Mouse (Mus musculus): ENCODE results near the gene Gm44965.
"Not testable (repeated sequence)": the region's sequence is repeated elsewhere in the genome, so short reads cannot be mapped to it uniquely, and the experiment has no call there.

The Gm44965 gene

GRCm38 (mm10) chr6:48622186-48622843 lies 28.6 kb downstream of the Gm44965 start:
- in situ Hi-C loops (cut with MboI, MseI): not testable (repeated sequence)

- in situ Hi-C loops (cut with MboI, MseI): no loop called here
Observed at GRCm38 (mm10) chr6:48623460-48623859, 29.7 kb downstream of the Gm44965 start.

- in situ Hi-C loops (cut with MboI, MseI): loop anchor here (25.0 kb wide), 1 partner anchor 439 kb away; no protein-coding TSS in a partner anchor
Observed at GRCm38 (mm10) chr6:48626464-48626863, 32.7 kb downstream of the Gm44965 start, which contains the start of gene AI854703. AI854703 (plus strand) TSS chr6:48626764.

- in situ Hi-C loops (cut with MboI, MseI): loop anchor here (25.0 kb wide), 1 partner anchor 440 kb away; no protein-coding TSS in a partner anchor
Observed at GRCm38 (mm10) chr6:48626984-48627383, 33.2 kb downstream of the Gm44965 start.

- in situ Hi-C loops (cut with MboI, MseI): loop anchor here (25.0 kb wide), 1 partner anchor 440 kb away; no protein-coding TSS in a partner anchor
Observed at GRCm38 (mm10) chr6:48627511-48627924, 33.8 kb downstream of the Gm44965 start.

- in situ Hi-C loops (cut with MboI, MseI): loop anchor here (25.0 kb wide), 1 partner anchor 441 kb away; no protein-coding TSS in a partner anchor
Observed at GRCm38 (mm10) chr6:48628377-48628776, 34.6 kb downstream of the Gm44965 start.

GRCm38 (mm10) chr6:48628808-48629660 lies 35.3 kb downstream of the Gm44965 start:
- in situ Hi-C loops (cut with MboI, MseI): loop anchor here (25.0 kb wide), 1 partner anchor 442 kb away; no protein-coding TSS in a partner anchor

- in situ Hi-C loops (cut with MboI, MseI): loop anchor here (25.0 kb wide), 1 partner anchor 442 kb away; no protein-coding TSS in a partner anchor
Observed at GRCm38 (mm10) chr6:48629661-48630034, 35.9 kb downstream of the Gm44965 start.

GRCm38 (mm10) chr6:48630831-48631230 lies 37.1 kb downstream of the Gm44965 start:
- in situ Hi-C loops (cut with MboI, MseI): loop anchor here (25.0 kb wide), 1 partner anchor 444 kb away; no protein-coding TSS in a partner anchor

- in situ Hi-C loops (cut with MboI, MseI): loop anchor here (5.0 to 25.0 kb wide), 2 partner anchors 93 to 448 kb away; no protein-coding TSS in a partner anchor
Observed at GRCm38 (mm10) chr6:48635105-48635504, 41.4 kb downstream of the Gm44965 start.

- in situ Hi-C loops (cut with MboI, MseI): loop anchor here (5.0 to 25.0 kb wide), 2 partner anchors 94 to 449 kb away; no protein-coding TSS in a partner anchor
Observed at GRCm38 (mm10) chr6:48636515-48636914, 42.8 kb downstream of the Gm44965 start.

- in situ Hi-C loops (cut with MboI, MseI): loop anchor here (5.0 to 25.0 kb wide), 2 partner anchors 96 to 451 kb away; no protein-coding TSS in a partner anchor
Observed at GRCm38 (mm10) chr6:48637811-48638500, 44.2 kb downstream of the Gm44965 start.

- in situ Hi-C loops (cut with MboI, MseI): loop anchor here (5.0 to 25.0 kb wide), 2 partner anchors 96 to 451 kb away; no protein-coding TSS in a partner anchor
Observed at GRCm38 (mm10) chr6:48638553-48638952, 44.8 kb downstream of the Gm44965 start.

GRCm38 (mm10) chr6:48641391-48641790 lies 47.6 kb downstream of the Gm44965 start:
- in situ Hi-C loops (cut with MboI, MseI): loop anchor here (5.0 to 25.0 kb wide), 2 partner anchors 59 to 454 kb away; no protein-coding TSS in a partner anchor

- in situ Hi-C loops (cut with MboI, MseI): loop anchor here (5.0 to 25.0 kb wide), 2 partner anchors 61 to 456 kb away; no protein-coding TSS in a partner anchor
Observed at GRCm38 (mm10) chr6:48642764-48643292, 49.1 kb downstream of the Gm44965 start.

GRCm38 (mm10) chr6:48645660-48646308 lies 52.0 kb downstream of the Gm44965 start:
- in situ Hi-C loops (cut with MboI, MseI): loop anchor here (5.0 to 25.0 kb wide), 2 partner anchors 127 to 458 kb away; partner anchors contain the start of gene Gimap3

GRCm38 (mm10) chr6:48646309-48646690 lies 52.6 kb downstream of the Gm44965 start:
- in situ Hi-C loops (cut with MboI, MseI): loop anchor here (5.0 to 25.0 kb wide), 2 partner anchors 126 to 459 kb away; partner anchors contain the start of gene Gimap3

- in situ Hi-C loops (cut with MboI, MseI): loop anchor here (5.0 to 25.0 kb wide), 2 partner anchors 125 to 460 kb away; partner anchors contain the start of gene Gimap3
Observed at GRCm38 (mm10) chr6:48646995-48647394, 53.3 kb downstream of the Gm44965 start, which contains the start of gene Gimap8. Gimap8 (plus strand) TSS chr6:48647234.

GRCm38 (mm10) chr6:48647611-48648010 lies 53.9 kb downstream of the Gm44965 start:
- in situ Hi-C loops (cut with MboI, MseI): loop anchor here (5.0 to 25.0 kb wide), 2 partner anchors 125 to 460 kb away; partner anchors contain the start of gene Gimap3

- in situ Hi-C loops (cut with MboI, MseI): loop anchor here (5.0 to 25.0 kb wide), 2 partner anchors 124 to 461 kb away; partner anchors contain the start of gene Gimap3
Observed at GRCm38 (mm10) chr6:48648779-48649178, 55.0 kb downstream of the Gm44965 start.

Data from T-helper 2 cell (primary cell).